Mouse (Mus musculus) cerebellum, adult 2 months (tissue): Measurements from ENCODE around the gene Prss2. TPM values are rescaled to one million over a fixed set of nuclear protein-coding genes. Genes with fewer than 3 reads are reported as not detected.
"Not testable (repeated sequence)": the region's sequence is repeated elsewhere in the genome, so short reads cannot be mapped to it uniquely, and the experiment has no call there.

Experiments used
- DNase-seq, 2 experiments: peaks; one replicate each; pipeline ENCODE4 v3.0.0; 2021
- H3K27ac ChIP-seq: fragments of 200-500 bp; 2 replicates; pipeline ENCODE4 v1.5.1; 2012; ENCODE audit warnings: low read length, control low read depth, inconsistent platforms; ENCODE audit not compliant: insufficient read depth
- H3K27me3 ChIP-seq: fragments of 200-500 bp; 2 replicates; pipeline ENCODE4 v1.6.1; 2012; ENCODE audit warnings: inconsistent platforms, mild to moderate bottlenecking, low read length, moderate library complexity; ENCODE audit not compliant: control insufficient read depth, insufficient read depth
- H3K4me1 ChIP-seq: fragments of 200-500 bp; 2 replicates; pipeline ENCODE4 v1.6.1; 2011; ENCODE audit warnings: low read length; ENCODE audit not compliant: control insufficient read depth, insufficient read depth
- H3K4me3 ChIP-seq: fragments of 200-500 bp; replicated peaks from 2 replicates; pipeline ENCODE3; 2011; ENCODE audit warnings: mild to moderate bottlenecking, low read depth, low read length, control low read depth; ENCODE audit not compliant: insufficient read depth
- CTCF ChIP-seq: fragments of 200-500 bp; IDR thresholded peaks from 2 replicates; pipeline ENCODE4 v1.5.1; 2011; ENCODE audit warnings: low read depth, mild to moderate bottlenecking, control low read depth, low read length, moderate library complexity, borderline replicate concordance; ENCODE audit not compliant: insufficient read depth
- POLR2A ChIP-seq: fragments of 200-500 bp; IDR thresholded peaks from 2 replicates; pipeline ENCODE4 v1.6.1; 2011; ENCODE audit warnings: low read length, control low read depth, borderline replicate concordance; ENCODE audit not compliant: insufficient read depth
- WGBS: fragments of 180-500 bp; shearing (Covaris S2); methylation state at CpG from one replicate; pipeline ENCODE4 v1.1.7; 2018; 5-methylcytosine and 5-hydroxymethylcytosine counted together
- polyA plus RNA-seq: library from polyadenylated mRNA; depleted of rRNA; stranded (reverse); fragments of >200 nt; gene quantifications from 2 replicates; pipeline ENCODE4 v1.2.3, GENCODE M21; 2012; rRNA removed

Gene Prss2
- polyA plus RNA-seq: not detected in 2 replicates

DNA sequence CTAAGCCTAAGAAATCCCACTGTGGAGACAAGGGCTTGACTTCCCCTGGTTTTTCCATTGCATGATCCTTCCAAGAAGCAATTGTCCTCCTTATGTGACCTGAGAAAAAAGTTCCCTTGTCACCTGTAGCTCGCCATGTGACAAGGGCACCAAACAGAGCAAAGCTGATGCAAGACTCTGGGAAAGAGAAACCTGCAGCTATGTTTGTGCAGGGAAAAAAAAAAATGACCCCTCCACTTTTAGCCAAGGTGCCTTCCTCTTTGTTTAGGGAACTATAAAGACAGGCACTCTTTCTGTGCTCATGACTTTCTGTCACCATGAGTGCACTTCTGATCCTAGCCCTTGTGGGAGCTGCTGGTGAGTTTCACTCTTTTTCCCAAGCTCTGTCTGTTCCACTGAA is at the start of gene Prss2:
TSS of gene Prss2 (plus strand) at position 301 of the 400 bp plus-strand sequence.
- no peak within 1 kb of the TSS for H3K27ac ChIP-seq
- no peak for DNase-seq
- no peaks in the 10 kb centered on the region for H3K27me3 ChIP-seq
- 89% methylated on average over 1 of the region's 1 CpGs for WGBS
- H3K4me3 ChIP-seq: no peak within 1 kb of the TSS
- TF ChIP-seq POLR2A: no peak
- TF ChIP-seq CTCF: no peak
- H3K4me1 ChIP-seq: no peaks in the 10 kb centered on the region

DNA sequence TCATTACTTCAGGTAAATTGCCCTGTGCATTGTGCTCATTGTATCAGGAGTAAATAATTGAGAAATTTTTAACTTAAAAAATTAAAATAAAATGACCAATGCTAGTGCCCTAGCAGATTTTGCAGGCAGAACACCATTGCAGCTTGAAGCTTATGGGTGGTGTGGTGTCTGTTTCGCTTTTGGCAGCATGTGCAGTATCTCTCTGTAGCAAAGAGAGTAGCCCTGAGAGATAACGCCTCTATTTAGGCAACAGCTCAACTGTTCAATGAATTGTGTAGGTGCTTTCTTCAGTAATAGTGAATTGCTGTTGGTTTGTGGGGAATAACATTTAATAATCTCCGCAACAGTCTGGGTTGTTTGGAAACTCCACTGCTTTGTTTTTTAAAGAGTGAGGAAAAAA is 22.2 kb upstream of the Prss2 start:
- TF ChIP-seq CTCF (no peak), POLR2A (no peak)
- Histone ChIP-seq H3K4me1 (no peaks in the 10 kb centered on the region), H3K27ac (no peak overlapping the region), H3K27me3 (no peaks in the 10 kb centered on the region), H3K4me3 (no peak overlapping the region)
- no peak for DNase-seq
- WGBS: 82% methylated on average over 3 of the region's 3 CpGs

DNA sequence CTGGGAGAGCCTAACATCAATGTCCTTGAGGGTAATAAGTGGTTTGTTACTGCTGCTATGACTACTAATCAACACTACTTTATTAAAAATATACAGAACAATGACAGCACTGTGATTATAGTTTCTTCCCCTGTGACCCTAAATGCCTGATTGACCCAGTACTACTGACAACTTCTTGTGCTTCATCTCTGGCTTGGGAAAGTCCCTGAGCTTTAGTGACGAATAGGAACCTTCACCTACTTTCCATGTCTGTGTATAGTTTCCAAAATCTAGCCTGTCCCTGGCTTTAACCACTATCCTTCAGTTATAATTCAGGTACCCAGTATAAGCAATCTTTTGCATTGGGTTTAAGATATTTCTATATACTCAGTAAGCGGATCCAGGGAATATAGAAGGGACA is 16.7 kb upstream of the Prss2 start:
- Histone ChIP-seq H3K4me3 (no peak overlapping the region), H3K27ac (no peak overlapping the region), H3K4me1 (no peaks in the 10 kb centered on the region), H3K27me3 (no peaks in the 10 kb centered on the region)
- TF ChIP-seq POLR2A (no peak), CTCF (no peak)
- DNase-seq: no peak
- 84% methylated on average over 2 of the region's 2 CpGs for WGBS

DNA sequence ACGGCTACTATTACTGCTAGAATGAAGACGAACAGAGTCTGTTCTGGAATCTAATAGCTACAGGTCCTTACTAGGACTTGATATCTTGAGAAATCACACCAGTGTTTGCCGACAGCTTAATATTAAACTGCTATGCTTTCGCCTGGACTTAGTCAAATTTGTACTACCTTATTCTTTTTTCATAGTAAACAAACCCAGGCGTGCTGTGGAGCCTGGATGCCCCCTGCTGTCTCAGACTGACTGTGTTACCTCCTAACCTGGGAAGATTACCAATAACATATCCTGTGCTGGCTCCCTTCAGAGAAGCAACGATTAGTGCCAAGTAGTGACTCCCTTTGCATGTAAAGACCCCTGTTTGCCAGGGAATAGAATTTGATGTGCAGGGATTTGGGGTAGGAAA is 16.3 kb upstream of the Prss2 start:
- 64% methylated on average over 6 of the region's 6 CpGs for WGBS
- Histone ChIP-seq H3K4me3 (no peak overlapping the region), H3K27me3 (no peaks in the 10 kb centered on the region), H3K27ac (no peak overlapping the region), H3K4me1 (no peaks in the 10 kb centered on the region)
- no peak for DNase-seq
- no peak for TF ChIP-seq POLR2A
- TF ChIP-seq CTCF: no peak

DNA sequence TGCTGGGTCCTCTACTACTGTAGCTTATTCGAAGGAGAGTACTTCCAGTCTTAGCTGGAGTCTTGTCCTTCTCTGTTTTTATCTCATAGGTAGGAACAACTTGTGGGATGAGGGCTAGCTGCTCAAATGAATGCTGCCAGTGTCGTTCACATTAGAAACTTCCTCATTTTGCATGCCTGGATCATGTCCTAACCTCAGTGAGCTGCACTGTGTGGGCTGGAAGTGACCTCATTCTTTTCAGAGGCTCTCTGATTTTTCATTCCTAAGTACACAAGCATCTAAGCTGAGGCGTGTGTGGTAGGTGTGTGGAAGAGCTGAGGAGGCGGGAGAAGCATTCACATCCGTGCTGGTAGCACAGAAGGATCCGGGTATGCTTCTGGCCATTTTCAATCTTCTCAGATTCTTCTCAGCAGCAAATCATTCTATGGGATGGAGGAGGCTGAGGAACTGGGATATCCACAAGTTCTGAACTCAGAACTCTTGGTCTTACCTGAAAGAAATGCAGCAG is 3.5 kb upstream of the Prss2 start:
- Histone ChIP-seq H3K4me1 (no peaks in the 10 kb centered on the region), H3K27me3 (no peaks in the 10 kb centered on the region), H3K27ac (no peak overlapping the region), H3K4me3 (no peak overlapping the region)
- TF ChIP-seq POLR2A (no peak), CTCF (no peak)
- 71% methylated on average over 6 of the region's 6 CpGs for WGBS
- DNase-seq: no peak

DNA sequence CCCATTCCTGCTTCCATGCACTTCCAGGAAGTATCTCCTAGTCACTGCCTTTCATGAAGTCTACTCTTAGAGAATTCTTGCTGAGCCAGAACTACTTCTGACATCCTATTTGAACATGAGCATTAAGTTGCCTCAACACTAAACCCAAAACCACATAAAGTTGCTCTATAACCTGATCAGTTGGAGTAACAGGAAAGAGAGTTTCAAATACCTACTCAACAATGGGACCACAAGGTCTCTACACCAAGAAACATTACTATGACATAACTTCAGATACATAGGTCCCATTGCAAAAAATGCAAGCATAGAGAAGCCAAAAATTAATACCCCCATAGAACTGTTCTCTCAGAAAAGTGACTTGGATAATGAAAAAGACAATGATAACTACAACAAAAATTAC is 4.9 kb downstream of the Prss2 start:
- H3K4me3 ChIP-seq: no peak overlapping the region
- no peak for TF ChIP-seq POLR2A
- no peak for TF ChIP-seq CTCF
- DNase-seq: no peak
- no peaks in the 10 kb centered on the region for H3K27me3 ChIP-seq
- no peaks in the 10 kb centered on the region for H3K4me1 ChIP-seq
- no peak overlapping the region for H3K27ac ChIP-seq

GRCm38 (mm10) chr6:41527402-41527801 is 5.8 kb downstream of the Prss2 start:
- 90% methylated on average over 1 of the region's 1 CpGs for WGBS
- Histone ChIP-seq H3K4me1 (no peaks in the 10 kb centered on the region), H3K27ac (no peak overlapping the region), H3K27me3 (no peaks in the 10 kb centered on the region), H3K4me3 (no peak overlapping the region)
- no peak for DNase-seq
- TF ChIP-seq POLR2A: no peak
- no peak for TF ChIP-seq CTCF

DNA sequence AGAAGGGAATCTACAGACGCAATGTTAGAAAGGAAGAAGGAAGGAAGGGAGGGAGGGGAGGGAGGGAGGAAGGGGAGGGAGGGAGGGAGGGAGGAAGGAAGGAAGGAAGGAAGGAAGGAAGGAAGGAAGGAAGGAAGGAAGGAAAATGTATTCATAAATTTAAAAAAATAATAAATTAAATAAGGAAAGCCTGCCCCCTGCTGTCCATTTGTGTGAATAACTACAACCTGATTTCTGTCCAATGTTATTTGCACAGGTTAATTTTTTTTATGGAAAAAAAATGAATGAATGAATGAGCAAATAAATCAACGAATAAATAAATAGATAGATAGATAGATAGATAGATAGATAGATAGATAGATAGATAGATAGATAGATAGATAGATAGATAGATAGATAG is 8.4 kb downstream of the Prss2 start:
- H3K4me3 ChIP-seq, H3K27ac ChIP-seq, DNase-seq, H3K4me1 ChIP-seq, H3K27me3 ChIP-seq: not testable (repeated sequence)
- WGBS: 0% methylated on average over 1 of the region's 2 CpGs

DNA sequence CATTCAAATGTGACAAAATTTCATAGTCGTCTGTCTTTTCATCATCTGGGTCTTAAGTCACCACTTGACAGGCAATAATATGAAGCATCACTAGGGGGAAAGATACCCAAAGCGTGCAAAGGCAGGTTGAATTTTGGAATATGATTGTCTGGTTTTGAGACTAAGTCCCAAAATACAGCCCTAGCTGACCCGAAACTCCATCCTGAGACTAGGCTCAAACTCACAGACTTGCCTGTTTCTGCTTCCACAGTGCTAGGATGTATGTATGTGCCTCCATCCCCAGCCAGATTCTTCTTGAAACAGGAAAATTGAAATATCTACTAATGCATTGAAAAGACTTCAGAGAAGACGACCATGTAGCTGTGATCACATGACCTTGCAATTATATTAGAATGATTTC is 10.6 kb downstream of the Prss2 start:
- WGBS: 74% methylated on average over 4 of the region's 4 CpGs
- DNase-seq: no peak
- H3K27ac ChIP-seq: no peak overlapping the region
- TF ChIP-seq CTCF (no peak), POLR2A (no peak)
- no peak overlapping the region for H3K4me3 ChIP-seq
- H3K4me1 ChIP-seq: no peaks in the 10 kb centered on the region
- no peaks in the 10 kb centered on the region for H3K27me3 ChIP-seq
